Mouse (Mus musculus) fibroblast of lung, adult 2 months (primary cell): ENCODE measurements around the gene Cd68.
"Not testable (repeated sequence)": the region's sequence is repeated elsewhere in the genome, so short reads cannot be mapped to it uniquely, and the experiment has no call there.

Source experiments
- DNase-seq: peaks from one replicate; pipeline ENCODE4 v3.0.0-alpha.2; 2011; ENCODE audit warnings: low read depth

The Cd68 gene

GRCm38 (mm10) chr11:69665961-69666664 is at the start of gene Cd68:
Gene Cd68, minus strand, starts transcription at chr11:69666153.
- DNase-seq, result peak; percentile 56

- no peak for DNase-seq
These were observed 49.5 kb upstream of the Cd68 start for GRCm38 (mm10) chr11:69715482-69715881.

GRCm38 (mm10) chr11:69714636-69715329 is 48.8 kb upstream of the Cd68 start:
- no peak for DNase-seq

- no peak for DNase-seq
These were observed 47.2 kb upstream of the Cd68 start for GRCm38 (mm10) chr11:69712954-69713672.

GRCm38 (mm10) chr11:69711082-69711481 is 45.1 kb upstream of the Cd68 start:
- DNase-seq, result no peak

GRCm38 (mm10) chr11:69710470-69710869 is 44.5 kb upstream of the Cd68 start:
- DNase-seq, result no peak

GRCm38 (mm10) chr11:69709554-69710446 is 43.8 kb upstream of the Cd68 start:
- DNase-seq, result no peak

- DNase-seq, result no peak
These were observed 42.8 kb upstream of the Cd68 start for GRCm38 (mm10) chr11:69708614-69709265.

GRCm38 (mm10) chr11:69707873-69708381 is 42.0 kb upstream of the Cd68 start:
- DNase-seq, result no peak

- no peak for DNase-seq
These were observed 41.5 kb upstream of the Cd68 start for GRCm38 (mm10) chr11:69707480-69707847.

GRCm38 (mm10) chr11:69706775-69707479 is 41.0 kb upstream of the Cd68 start:
- DNase-seq, result peak; percentile 96

- DNase-seq, result no peak
These were observed 38.7 kb upstream of the Cd68 start for GRCm38 (mm10) chr11:69704613-69705010.

GRCm38 (mm10) chr11:69703814-69704612 is 38.1 kb upstream of the Cd68 start:
- no peak for DNase-seq

GRCm38 (mm10) chr11:69703381-69703780 is 37.4 kb upstream of the Cd68 start:
- DNase-seq, result not testable (repeated sequence)

- DNase-seq, result not testable (repeated sequence)
These were observed 36.9 kb upstream of the Cd68 start for GRCm38 (mm10) chr11:69702886-69703285.

GRCm38 (mm10) chr11:69699595-69699994 is 33.6 kb upstream of the Cd68 start:
- no peak for DNase-seq

GRCm38 (mm10) chr11:69698574-69698973 is 32.6 kb upstream of the Cd68 start:
- DNase-seq, result no peak

- no peak for DNase-seq
These were observed 31.4 kb upstream of the Cd68 start for GRCm38 (mm10) chr11:69697396-69697795.

GRCm38 (mm10) chr11:69695361-69696181 is 29.6 kb upstream of the Cd68 start, which contains the start of the genes Tnfsf12 and Tnfsfm13:
Gene Tnfsf12, minus strand, starts transcription at chr11:69695849.
Gene Tnfsfm13, minus strand, starts transcription at chr11:69696098.
- DNase-seq, result no peak
